Mouse (Mus musculus): ENCODE measurements around the gene Pnma3. TPM values are rescaled to one million over a fixed set of nuclear protein-coding genes. Genes with fewer than 3 reads are reported as not detected.
"Not testable (repeated sequence)": the region's sequence is repeated elsewhere in the genome, so short reads cannot be mapped to it uniquely, and the experiment has no call there.

The Pnma3 gene
- total and polyA plus RNA-seq, 2 experiments from 2014 or later: 5.5 to 15.0 TPM

GRCm38 (mm10) chrX:73063512-73064414 is 824 bp upstream of the Pnma3 start:
- Histone ChIP-seq H3K9ac (replicated peaks; ENCODE audit: low read length) (peak overlapping the region; percentile 52), H3K4me2 (ENCODE audit: low read depth, low read length) (peak overlapping the region; percentile 60), H3K27ac (peak overlapping the region; percentile 56), H3K27me3 (ENCODE audit: insufficient read depth, low read length) (no peaks in the 10 kb centered on the region), H3K9me3 (ENCODE audit: low read length) (no peaks in the 10 kb centered on the region), H3K4me3 (ENCODE audit: low read length) (peak overlapping the region; percentile 40), H3K36me3 (ENCODE audit: insufficient read depth, low read length) (no peaks in the 10 kb centered on the region), H3K4me1 (ENCODE audit: insufficient read depth, low read length) (no peaks in the 10 kb centered on the region)
- DNase-seq (ENCODE audit: low spot score) (peak; percentile 72), ATAC-seq (peak; percentile 95)
- 39% methylated on average over 24 of the region's 24 CpGs for WGBS
- no peak for TF ChIP-seq CTCF (IDR thresholded peaks at IDR 0.05; ENCODE audit: low read depth)

GRCm38 (mm10) chrX:73066765-73067312 is 2.3 kb downstream of the Pnma3 start:
- H3K27ac ChIP-seq; H3K27me3 ChIP-seq (ENCODE audit: insufficient read depth, low read length); H3K4me2 ChIP-seq (ENCODE audit: low read depth, low read length); H3K36me3 ChIP-seq (ENCODE audit: insufficient read depth, low read length); H3K9me3 ChIP-seq (ENCODE audit: low read length); ATAC-seq; H3K4me1 ChIP-seq (ENCODE audit: insufficient read depth, low read length); H3K4me3 ChIP-seq (ENCODE audit: low read length); H3K9ac ChIP-seq (replicated peaks; ENCODE audit: low read length); DNase-seq (ENCODE audit: low spot score): not testable (repeated sequence)
- WGBS: no CpG with 5 or more reads among the region's 5 CpGs

GRCm38 (mm10) chrX:73082267-73083055 is 17.9 kb downstream of the Pnma3 start, which contains the start of gene Xlr4a:
TSS of gene Xlr4a (minus strand) at chrX:73082478.
- not testable (repeated sequence) for DNase-seq (ENCODE audit: low spot score); H3K9ac ChIP-seq (replicated peaks; ENCODE audit: low read length); H3K27me3 ChIP-seq (ENCODE audit: insufficient read depth, low read length); ATAC-seq; H3K27ac ChIP-seq; H3K36me3 ChIP-seq (ENCODE audit: insufficient read depth, low read length); H3K9me3 ChIP-seq (ENCODE audit: low read length); H3K4me1 ChIP-seq (ENCODE audit: insufficient read depth, low read length); H3K4me3 ChIP-seq (ENCODE audit: low read length); H3K4me2 ChIP-seq (ENCODE audit: low read depth, low read length)
- 85% methylated on average over 18 of the region's 19 CpGs for WGBS

GRCm38 (mm10) chrX:73096941-73097508 is 32.4 kb downstream of the Pnma3 start, which contains the start of gene Xlr3a:
TSS of gene Xlr3a (minus strand) at chrX:73097095.
- WGBS: 78% methylated on average over 13 of the region's 13 CpGs
- H3K9me3 ChIP-seq (ENCODE audit: low read length); H3K4me3 ChIP-seq (ENCODE audit: low read length); H3K27me3 ChIP-seq (ENCODE audit: insufficient read depth, low read length); ATAC-seq; H3K4me2 ChIP-seq (ENCODE audit: low read depth, low read length); H3K9ac ChIP-seq (replicated peaks; ENCODE audit: low read length); H3K36me3 ChIP-seq (ENCODE audit: insufficient read depth, low read length); H3K27ac ChIP-seq; H3K4me1 ChIP-seq (ENCODE audit: insufficient read depth, low read length): not testable (repeated sequence)
- DNase-seq (ENCODE audit: low spot score): peak; percentile 1

- not testable (repeated sequence) for H3K9me3 ChIP-seq (ENCODE audit: low read length); H3K4me1 ChIP-seq (ENCODE audit: insufficient read depth, low read length); H3K9ac ChIP-seq (replicated peaks; ENCODE audit: low read length); H3K27me3 ChIP-seq (ENCODE audit: insufficient read depth, low read length); H3K36me3 ChIP-seq (ENCODE audit: insufficient read depth, low read length); DNase-seq (ENCODE audit: low spot score); H3K4me3 ChIP-seq (ENCODE audit: low read length); H3K27ac ChIP-seq; H3K4me2 ChIP-seq (ENCODE audit: low read depth, low read length); ATAC-seq
- no CpG with 5 or more reads among the region's 7 CpGs for WGBS
These were observed 52.2 kb downstream of the Pnma3 start, which contains the start of gene Gm14685 for GRCm38 (mm10) chrX:73116747-73117146. TSS of gene Gm14685 (plus strand) at chrX:73117047.

Other genes starting within 250 kb of the Pnma3 start
- 8.8 and 9.8 TPM in 2 replicates for gene Gabrq, start 239.6 kb upstream of the Pnma3 start, total RNA-seq (2014; rRNA removed)
- 3.6 and 4.2 TPM in 2 replicates for gene Gabrq, start 239.6 kb upstream of the Pnma3 start, polyA plus RNA-seq (2015; fragmentation: Nextera tagmentation; extraction: Ambion mirVana)
- 20.0 and 20.7 TPM in 2 replicates for gene Cetn2, start 146.4 kb upstream of the Pnma3 start, total RNA-seq (2014; rRNA removed)
- 67.1 and 79.9 TPM in 2 replicates for gene Cetn2, start 146.4 kb upstream of the Pnma3 start, polyA plus RNA-seq (2015; fragmentation: Nextera tagmentation; extraction: Ambion mirVana)
- gene Nsdhl, start 146.2 kb upstream of the Pnma3 start, total RNA-seq (2014; rRNA removed): 35.6 and 41.1 TPM in 2 replicates
- gene Nsdhl, start 146.2 kb upstream of the Pnma3 start, polyA plus RNA-seq (2015; fragmentation: Nextera tagmentation; extraction: Ambion mirVana): 38.0 and 40.8 TPM in 2 replicates
- 0.65 and 1.4 TPM in 2 replicates for gene Zfp185, start 77.4 kb upstream of the Pnma3 start, total RNA-seq (2014; rRNA removed)
- gene Zfp185, start 77.4 kb upstream of the Pnma3 start, polyA plus RNA-seq (2015; fragmentation: Nextera tagmentation; extraction: Ambion mirVana): 1.1 and 1.2 TPM in 2 replicates
- not detected in 2 replicates for gene Pnma5, start 27.7 kb upstream of the Pnma3 start, total RNA-seq (2014; rRNA removed)
- gene Pnma5, start 27.7 kb upstream of the Pnma3 start, polyA plus RNA-seq (2015; fragmentation: Nextera tagmentation; extraction: Ambion mirVana): 0.23 and 0.33 TPM in 2 replicates
- gene Xlr4a, start 17.7 kb downstream of the Pnma3 start, total RNA-seq (2014; rRNA removed): not detected in 2 replicates
- 0.35 TPM in 1 of 2 replicates, not detected in the other for gene Xlr4a, start 17.7 kb downstream of the Pnma3 start, polyA plus RNA-seq (2015; fragmentation: Nextera tagmentation; extraction: Ambion mirVana)
- gene Xlr3a, start 32.3 kb downstream of the Pnma3 start, total RNA-seq (2014; rRNA removed): 1.2 and 2.6 TPM in 2 replicates
- 2.1 and 4.0 TPM in 2 replicates for gene Xlr3a, start 32.3 kb downstream of the Pnma3 start, polyA plus RNA-seq (2015; fragmentation: Nextera tagmentation; extraction: Ambion mirVana)
- gene Gm14685, start 52.3 kb downstream of the Pnma3 start, total RNA-seq (2014; rRNA removed): 0.75 and 2.1 TPM in 2 replicates
- gene Gm14685, start 52.3 kb downstream of the Pnma3 start, polyA plus RNA-seq (2015; fragmentation: Nextera tagmentation; extraction: Ambion mirVana): 1.0 and 1.2 TPM in 2 replicates
- gene Xlr5b, start 84.0 kb downstream of the Pnma3 start, total RNA-seq (2014; rRNA removed): not detected in 2 replicates
- not detected in 2 replicates for gene Xlr5b, start 84.0 kb downstream of the Pnma3 start, polyA plus RNA-seq (2015; fragmentation: Nextera tagmentation; extraction: Ambion mirVana)
- 0.05 and 2.1 TPM in 2 replicates for gene DXBay18, start 84.7 kb downstream of the Pnma3 start, total RNA-seq (2014; rRNA removed)
- 0.18 TPM in 1 of 2 replicates, not detected in the other for gene DXBay18, start 84.7 kb downstream of the Pnma3 start, polyA plus RNA-seq (2015; fragmentation: Nextera tagmentation; extraction: Ambion mirVana)
- gene Spin2d, start 112.2 kb downstream of the Pnma3 start, total RNA-seq (2014; rRNA removed): not detected in 2 replicates
- not detected in 2 replicates for gene Spin2d, start 112.2 kb downstream of the Pnma3 start, polyA plus RNA-seq (2015; fragmentation: Nextera tagmentation; extraction: Ambion mirVana)
- gene Xlr3b, start 127.4 kb downstream of the Pnma3 start, total RNA-seq (2014; rRNA removed): 4.9 and 5.8 TPM in 2 replicates
- 7.4 and 15.5 TPM in 2 replicates for gene Xlr3b, start 127.4 kb downstream of the Pnma3 start, polyA plus RNA-seq (2015; fragmentation: Nextera tagmentation; extraction: Ambion mirVana)
- gene Xlr4b, start 149.5 kb downstream of the Pnma3 start, total RNA-seq (2014; rRNA removed): not detected in 2 replicates
- 0.26 and 0.63 TPM in 2 replicates for gene Xlr4b, start 149.5 kb downstream of the Pnma3 start, polyA plus RNA-seq (2015; fragmentation: Nextera tagmentation; extraction: Ambion mirVana)
- gene F8a, start 163.5 kb downstream of the Pnma3 start, total RNA-seq (2014; rRNA removed): 36.4 and 40.1 TPM in 2 replicates
- 32.9 and 33.7 TPM in 2 replicates for gene F8a, start 163.5 kb downstream of the Pnma3 start, polyA plus RNA-seq (2015; fragmentation: Nextera tagmentation; extraction: Ambion mirVana)
- gene Xlr4c, start 178.3 kb downstream of the Pnma3 start, total RNA-seq (2014; rRNA removed): not detected in 2 replicates
- 0.31 and 0.53 TPM in 2 replicates for gene Xlr4c, start 178.3 kb downstream of the Pnma3 start, polyA plus RNA-seq (2015; fragmentation: Nextera tagmentation; extraction: Ambion mirVana)
- gene Xlr3c, start 200.6 kb downstream of the Pnma3 start, total RNA-seq (2014; rRNA removed): not detected in 2 replicates
- 0.15 and 0.59 TPM in 2 replicates for gene Xlr3c, start 200.6 kb downstream of the Pnma3 start, polyA plus RNA-seq (2015; fragmentation: Nextera tagmentation; extraction: Ambion mirVana)
- gene Xlr5a, start 228.2 kb downstream of the Pnma3 start, total RNA-seq (2014; rRNA removed): not detected in 2 replicates
- gene Xlr5a, start 228.2 kb downstream of the Pnma3 start, polyA plus RNA-seq (2015; fragmentation: Nextera tagmentation; extraction: Ambion mirVana): not detected in 2 replicates
- gene Xlr5c, start 228.2 kb downstream of the Pnma3 start, total RNA-seq (2014; rRNA removed): not detected in 2 replicates
- not detected in 2 replicates for gene Xlr5c, start 228.2 kb downstream of the Pnma3 start, polyA plus RNA-seq (2015; fragmentation: Nextera tagmentation; extraction: Ambion mirVana)